Mouse (Mus musculus) ES-E14 (cell line): ENCODE measurements at regions not wholly inside any gene's neighbourhood (a gene's known extent, or its start where the extent isn't known, plus 50 kb on each side); places are given as distances from the start of the nearest gene placed in this dataset.

Source experiments
- CHD2 ChIP-seq: IDR thresholded peaks from 2 replicates; pipeline ENCODE4 v1.6.1; 2014; ENCODE audit warnings: mild to moderate bottlenecking, low read depth, low read length, inconsistent platforms
- HCFC1 ChIP-seq: IDR thresholded peaks from 2 replicates; pipeline ENCODE4 v1.6.1; 2012; ENCODE audit warnings: low read length, inconsistent platforms, borderline replicate concordance; ENCODE audit not compliant: insufficient read depth
- MAFK ChIP-seq: IDR thresholded peaks from 2 replicates; pipeline ENCODE4 v1.6.1; 2014; ENCODE audit warnings: mild to moderate bottlenecking, low read depth, low read length, inconsistent platforms; ENCODE audit not compliant: insufficient read depth
- ZC3H11A ChIP-seq: IDR thresholded peaks from 2 replicates; pipeline ENCODE4 v1.6.1; 2012; ENCODE audit warnings: low read depth, mild to moderate bottlenecking, inconsistent platforms, low read length, borderline replicate concordance
- ZNF384 ChIP-seq: IDR thresholded peaks from 2 replicates; pipeline ENCODE4 v1.6.1; 2012; ENCODE audit warnings: low read depth, low read length, inconsistent platforms

- TF ChIP-seq ZNF384 (no peak), ZC3H11A (no peak), MAFK (no peak), CHD2 (no peak), HCFC1 (no peak)
These were observed 272.7 kb downstream of the Diras2 start for GRCm38 (mm10) chr13:52258373-52258772.
